ENCODE assay signal across 13 mouse cellular contexts in genomic region chr16:30744237-30744636, GRCm38 (mm10).
A peak's percentile ranks its signal among the peaks of the same experiment; 100 is the strongest.
DNase-seq lines count a peak whose midpoint lies in the region; ATAC-seq and TF ChIP-seq lines count a peak whose summit lies in the region.
"Had no signal": no experiment of that assay in that cellular context is flagged by ENCODE, and none has a peak within 500 bp of the region (broad histone marks: within the 10 kb centered on the region; RNA-seq: fewer than 3 reads in every experiment).

No protein-coding gene starts in this region.

- ATAC-seq in forebrain, embryonic 16.5 days = peak; percentile 40; the same call in 1 of the 2 replicates
- ATAC-seq in forebrain, postnatal 0 days = no peak
- ATAC-seq in lung, embryonic 15.5 days (ENCODE audit: borderline replicate concordance, extremely low read depth, low FRiP score, low TSS enrichment) = peak; percentile 25; the same call in 1 of the 2 replicates
- ATAC-seq in embryonic facial prominence, embryonic 14.5 days (ENCODE audit: low read depth) = peak; percentile 65
- ATAC-seq in midbrain, postnatal 0 days (ENCODE audit: low FRiP score) = 0 out of 2 replicates have a peak, but pooled peaks have one; percentile 16

- H3K4me1 ChIP-seq in forebrain, embryonic 16.5 days (replicated peaks; ENCODE audit: control insufficient read depth, insufficient read depth, low read length) = peaks cover 7% of the 10 kb centered on the region
- no peaks in the 10 kb centered on the region for H3K4me1 ChIP-seq in forebrain, postnatal 0 days (ENCODE audit: insufficient read depth)
- peaks cover 21% of the 10 kb centered on the region for H3K4me1 ChIP-seq in lung, embryonic 15.5 days
- H3K4me1 ChIP-seq in embryonic facial prominence, embryonic 14.5 days (ENCODE audit: control insufficient read depth, insufficient read depth, low read length) = peaks cover 33% of the 10 kb centered on the region
- peaks cover 5% of the 10 kb centered on the region; the same call in 1 of the 2 replicates for H3K4me1 ChIP-seq in midbrain, postnatal 0 days (ENCODE audit: insufficient read depth, low read length)

- WGBS in forebrain, embryonic 16.5 days = 37% methylated on average over 7 of the region's 7 CpGs
- WGBS in forebrain, postnatal 0 days = 34% methylated on average over 7 of the region's 7 CpGs
- 49% methylated on average over 7 of the region's 7 CpGs for WGBS in lung, embryonic 15.5 days
- WGBS in embryonic facial prominence, embryonic 14.5 days = 50% methylated on average over 7 of the region's 7 CpGs
- 33% methylated on average over 7 of the region's 7 CpGs for WGBS in midbrain, postnatal 0 days

- no peak overlapping the region for H3K4me2 ChIP-seq in forebrain, embryonic 16.5 days (ENCODE audit: low read length)
- H3K4me2 ChIP-seq in forebrain, postnatal 0 days (ENCODE audit: low read depth) = no peak overlapping the region
- H3K4me2 ChIP-seq in lung, embryonic 15.5 days = no peak overlapping the region
- no peak overlapping the region for H3K4me2 ChIP-seq in embryonic facial prominence, embryonic 14.5 days (ENCODE audit: low read depth, low read length)
- H3K4me2 ChIP-seq in midbrain, postnatal 0 days (ENCODE audit: low read depth, low read length, poor library complexity, severe bottlenecking) = no peak overlapping the region
- H3K4me2 ChIP-seq: embryonic facial prominence, embryonic 12.5 days; limb, embryonic 12.5 days; neural tube, embryonic 15.5 days had no signal

- no peak for TF ChIP-seq CTCF in forebrain, postnatal 0 days (IDR thresholded peaks at IDR 0.05; ENCODE audit: low read depth)
- TF ChIP-seq CTCF in midbrain, postnatal 0 days (IDR thresholded peaks at IDR 0.05) = no peak

- no peak for DNase-seq in forebrain, postnatal 0 days
- DNase-seq in lung, adult 18-20 months = no peak
- DNase-seq in embryonic facial prominence, embryonic 14.5 days (ENCODE audit: low spot score) = peak; percentile 80
- DNase-seq in midbrain, postnatal 0 days (ENCODE audit: low spot score) = peak; percentile 69
- no peak for DNase-seq in right cerebral cortex, postnatal 14 days
- DNase-seq in right cerebral cortex, adult 18-20 months = no peak
- DNase-seq: cerebellum, adult 9-11 months; lung, postnatal 10 days had no signal

- no peaks in the 10 kb centered on the region for H3K27me3 ChIP-seq in forebrain, embryonic 16.5 days (replicated peaks; ENCODE audit: control insufficient read depth, insufficient read depth, low read length)
- H3K27me3 ChIP-seq in forebrain, postnatal 0 days (ENCODE audit: insufficient read depth, low read length) = no peaks in the 10 kb centered on the region
- no peaks in the 10 kb centered on the region for H3K27me3 ChIP-seq in lung, embryonic 15.5 days
- no peaks in the 10 kb centered on the region for H3K27me3 ChIP-seq in embryonic facial prominence, embryonic 14.5 days (replicated peaks; ENCODE audit: control insufficient read depth, insufficient read depth, low read length)
- no peaks in the 10 kb centered on the region for H3K27me3 ChIP-seq in midbrain, postnatal 0 days (ENCODE audit: insufficient read depth, low read length)
- H3K27me3 ChIP-seq: embryonic facial prominence, embryonic 12.5 days; limb, embryonic 12.5 days; neural tube, embryonic 15.5 days had no signal

- no peak overlapping the region for H3K9ac ChIP-seq in forebrain, embryonic 16.5 days (replicated peaks; ENCODE audit: low read depth, low read length)
- no peak overlapping the region for H3K9ac ChIP-seq in forebrain, postnatal 0 days
- no peak overlapping the region for H3K9ac ChIP-seq in lung, embryonic 15.5 days
- H3K9ac ChIP-seq in embryonic facial prominence, embryonic 14.5 days (ENCODE audit: low read depth, low read length) = no peak overlapping the region
- H3K9ac ChIP-seq in midbrain, postnatal 0 days (replicated peaks; ENCODE audit: low read length, poor library complexity, severe bottlenecking) = no peak overlapping the region
- H3K9ac ChIP-seq: embryonic facial prominence, embryonic 12.5 days; limb, embryonic 12.5 days; neural tube, embryonic 15.5 days had no signal

- H3K9me3 ChIP-seq in forebrain, embryonic 16.5 days (ENCODE audit: control insufficient read depth, low read length) = no peaks in the 10 kb centered on the region
- no peaks in the 10 kb centered on the region for H3K9me3 ChIP-seq in forebrain, postnatal 0 days (ENCODE audit: low read length)
- no peaks in the 10 kb centered on the region for H3K9me3 ChIP-seq in lung, embryonic 15.5 days
- H3K9me3 ChIP-seq in embryonic facial prominence, embryonic 14.5 days (ENCODE audit: control insufficient read depth, low read length) = no peaks in the 10 kb centered on the region
- no peaks in the 10 kb centered on the region for H3K9me3 ChIP-seq in midbrain, postnatal 0 days (ENCODE audit: low read length)
- H3K9me3 ChIP-seq: embryonic facial prominence, embryonic 12.5 days; limb, embryonic 12.5 days; neural tube, embryonic 15.5 days had no signal

- H3K36me3 ChIP-seq in forebrain, embryonic 16.5 days (ENCODE audit: control insufficient read depth, insufficient read depth) = no peaks in the 10 kb centered on the region
- H3K36me3 ChIP-seq in forebrain, postnatal 0 days (ENCODE audit: insufficient read depth) = no peaks in the 10 kb centered on the region
- H3K36me3 ChIP-seq in lung, embryonic 15.5 days = no peaks in the 10 kb centered on the region
- no peaks in the 10 kb centered on the region for H3K36me3 ChIP-seq in embryonic facial prominence, embryonic 14.5 days (ENCODE audit: control insufficient read depth, insufficient read depth, low read length)
- no peaks in the 10 kb centered on the region for H3K36me3 ChIP-seq in midbrain, postnatal 0 days (ENCODE audit: insufficient read depth, low read length)
- H3K36me3 ChIP-seq: embryonic facial prominence, embryonic 12.5 days; limb, embryonic 12.5 days; neural tube, embryonic 15.5 days had no signal

- H3K27ac ChIP-seq in forebrain, embryonic 16.5 days (ENCODE audit: low read length) = no peak overlapping the region
- H3K27ac ChIP-seq in forebrain, postnatal 0 days (ENCODE audit: low read depth, low read length) = no peak overlapping the region
- no peak overlapping the region for H3K27ac ChIP-seq in lung, embryonic 15.5 days
- H3K27ac ChIP-seq in embryonic facial prominence, embryonic 14.5 days (replicated peaks; ENCODE audit: low read depth, low read length) = no peak overlapping the region
- no peak overlapping the region for H3K27ac ChIP-seq in midbrain, postnatal 0 days (ENCODE audit: low read depth, low read length)
- H3K27ac ChIP-seq: embryonic facial prominence, embryonic 12.5 days; limb, embryonic 12.5 days; neural tube, embryonic 15.5 days had no signal

- no peak overlapping the region for H3K4me3 ChIP-seq in forebrain, embryonic 16.5 days (replicated peaks; ENCODE audit: low read length)
- no peak overlapping the region for H3K4me3 ChIP-seq in forebrain, postnatal 0 days (ENCODE audit: low read depth, low read length)
- no peak overlapping the region for H3K4me3 ChIP-seq in lung, embryonic 15.5 days
- H3K4me3 ChIP-seq in embryonic facial prominence, embryonic 14.5 days (ENCODE audit: low read depth, low read length) = no peak overlapping the region
- H3K4me3 ChIP-seq in midbrain, postnatal 0 days (ENCODE audit: low read depth, low read length) = no peak overlapping the region
- H3K4me3 ChIP-seq: embryonic facial prominence, embryonic 12.5 days; limb, embryonic 12.5 days; neural tube, embryonic 15.5 days had no signal

Comparison
In these comparisons a context has a peak if more than half of its experiments do, and no peak if none do; other contexts are left out.
1. DNase-seq: peak in embryonic facial prominence, embryonic 14.5 days (single experiment) and midbrain, postnatal 0 days (single experiment); none in forebrain, postnatal 0 days (single experiment), lung, adult 18-20 months (0 of 2), right cerebral cortex, postnatal 14 days (single experiment) and right cerebral cortex, adult 18-20 months (single experiment).